Mouse (Mus musculus) urinary bladder, postnatal 4 days (tissue): ENCODE measurements at regions not wholly inside any gene's neighbourhood (a gene's known extent, or its start where the extent isn't known, plus 50 kb on each side); places are given as distances from the start of the nearest gene placed in this dataset.

Experiments
- DNase-seq, 2 experiments: peaks; one replicate each; pipeline ENCODE4 v3.0.0; 2021 to 2022; ENCODE audit warnings: low spot score in 2 of 2

DNA sequence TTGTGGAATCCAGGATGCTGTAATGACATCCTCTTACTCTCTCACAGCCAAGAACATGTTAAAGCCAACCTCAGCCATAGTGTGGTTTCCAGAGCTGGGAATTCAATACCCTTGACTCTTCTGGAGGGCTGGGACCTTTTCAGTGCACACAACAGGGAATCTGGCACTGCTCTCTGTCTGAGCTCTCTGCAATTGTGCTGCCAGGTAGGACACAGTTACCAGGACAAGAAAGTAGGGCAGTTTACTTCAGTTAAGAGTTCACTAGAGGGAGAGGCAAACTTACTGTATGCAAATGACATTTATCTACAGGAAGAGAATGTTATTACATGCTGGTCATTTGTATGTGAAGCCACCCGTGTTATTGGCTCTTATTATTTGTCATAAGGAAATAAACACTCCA, 197.6 kb downstream of the Arl4a start:
- DNase-seq: no peak

DNA sequence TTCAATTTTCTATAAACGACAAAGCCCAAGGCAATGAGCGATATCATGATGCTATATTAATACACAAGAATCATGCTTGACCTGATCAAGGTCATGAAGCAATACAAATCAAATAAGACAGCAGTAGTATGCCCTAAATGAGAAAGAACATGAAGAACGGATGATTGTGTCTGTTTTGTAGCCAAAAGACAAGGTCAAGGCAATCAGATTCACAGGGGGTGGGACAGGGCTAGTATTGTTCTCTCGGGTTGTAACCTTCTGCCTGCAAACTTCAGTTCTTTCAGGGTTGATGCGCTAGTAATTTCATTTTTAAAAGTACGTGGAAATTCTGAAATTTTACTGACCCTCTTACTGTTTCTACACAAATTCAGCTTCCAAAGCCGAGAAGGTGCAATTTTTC, 206.7 kb downstream of the Arl4a start:
- no peak for DNase-seq

DNA sequence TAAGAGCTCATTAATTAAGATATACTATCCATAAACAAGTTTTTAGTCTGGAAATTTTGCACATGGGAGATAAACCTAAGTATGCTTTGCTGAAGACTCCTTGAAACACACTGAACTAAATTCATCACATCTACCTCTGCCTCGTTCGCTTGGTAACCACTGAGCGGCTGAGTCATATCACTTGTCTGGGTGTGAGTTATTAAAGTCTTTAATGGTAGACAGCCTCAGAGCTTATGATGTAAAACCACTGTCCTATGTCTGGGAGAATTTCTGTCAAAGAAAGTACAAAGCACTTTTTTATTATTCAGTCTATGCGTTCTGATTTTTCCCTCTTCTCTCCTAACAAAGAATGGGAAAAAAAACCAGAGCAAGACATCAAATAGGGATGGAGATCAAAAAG, 207.3 kb downstream of the Arl4a start:
- no peak for DNase-seq

DNA sequence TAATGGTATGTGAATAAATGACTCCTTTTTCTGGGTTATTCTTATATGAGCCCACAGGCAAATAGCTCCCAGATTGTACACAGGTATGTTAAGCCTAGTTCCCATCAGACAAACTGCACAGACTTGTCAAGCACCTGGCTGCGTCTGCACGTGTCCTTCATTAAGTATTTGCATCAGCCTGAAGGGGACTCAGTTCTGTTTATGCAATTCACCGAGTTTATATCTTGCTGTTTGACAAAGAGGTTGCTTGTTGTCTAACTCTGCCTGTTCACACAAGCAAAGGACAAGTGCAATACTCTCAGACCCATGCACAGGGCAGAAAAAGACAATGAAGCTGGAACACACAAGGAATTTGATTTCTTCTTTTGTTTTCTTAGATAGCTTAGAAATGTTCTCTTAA, 215.2 kb downstream of the Arl4a start:
- no peak for DNase-seq

DNA sequence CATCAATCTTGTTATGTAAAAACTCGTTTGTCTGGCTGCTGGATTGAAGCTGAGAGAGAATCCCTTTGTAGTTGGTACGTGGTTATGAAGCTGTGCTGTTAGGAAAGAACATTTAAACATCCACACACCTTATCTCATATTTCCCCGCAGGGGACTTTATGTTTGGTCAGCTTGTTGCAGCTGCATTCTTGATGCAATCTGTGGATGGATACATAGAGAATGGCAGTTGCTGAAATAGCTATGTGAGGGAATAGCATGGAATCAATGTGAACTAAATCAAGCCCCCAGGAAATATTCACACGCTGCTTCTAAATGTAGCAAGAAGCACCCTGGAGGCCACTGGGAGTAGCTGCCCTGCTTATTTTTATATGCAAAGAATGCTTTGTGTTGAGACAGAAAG, 236.3 kb downstream of the Arl4a start:
- DNase-seq: no peak

DNA sequence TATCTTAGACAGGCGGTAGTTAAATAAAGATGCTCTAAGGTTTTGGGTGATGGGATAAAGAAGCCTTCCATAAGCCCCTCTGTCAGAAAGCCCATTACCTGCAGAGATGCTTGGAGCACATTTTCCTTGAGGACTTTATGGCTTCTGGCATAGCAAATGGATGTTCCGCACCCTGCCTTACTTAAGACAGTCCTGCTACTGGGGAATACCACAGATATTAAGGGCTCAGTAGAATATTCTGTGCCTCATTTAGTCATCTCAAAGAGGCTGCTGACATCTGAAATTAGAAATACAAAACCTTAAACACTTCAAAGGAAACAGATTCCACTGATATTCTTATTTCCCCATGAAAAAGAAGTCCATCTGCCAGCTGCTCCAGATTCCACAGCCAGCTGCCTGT, 240.0 kb downstream of the Arl4a start:
- DNase-seq: no peak

DNA sequence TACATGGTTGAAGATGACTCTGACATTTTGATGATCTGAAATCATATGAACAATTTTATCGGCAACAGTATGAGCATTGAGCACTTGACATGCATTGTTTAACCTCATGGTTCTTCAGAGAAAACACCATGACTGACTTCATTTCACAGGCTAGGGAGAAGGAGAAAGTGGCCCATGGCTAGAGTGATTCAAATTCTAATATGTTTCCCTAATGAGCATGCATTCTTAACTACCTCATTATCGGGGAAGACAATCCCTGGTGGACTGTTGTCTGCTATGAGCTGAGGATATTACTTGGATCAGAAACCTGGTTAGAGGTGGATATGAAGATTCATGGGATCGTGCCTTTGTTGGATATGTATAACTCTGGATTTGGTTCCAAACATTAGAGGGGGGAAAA, 240.9 kb downstream of the Arl4a start:
- DNase-seq: no peak

DNA sequence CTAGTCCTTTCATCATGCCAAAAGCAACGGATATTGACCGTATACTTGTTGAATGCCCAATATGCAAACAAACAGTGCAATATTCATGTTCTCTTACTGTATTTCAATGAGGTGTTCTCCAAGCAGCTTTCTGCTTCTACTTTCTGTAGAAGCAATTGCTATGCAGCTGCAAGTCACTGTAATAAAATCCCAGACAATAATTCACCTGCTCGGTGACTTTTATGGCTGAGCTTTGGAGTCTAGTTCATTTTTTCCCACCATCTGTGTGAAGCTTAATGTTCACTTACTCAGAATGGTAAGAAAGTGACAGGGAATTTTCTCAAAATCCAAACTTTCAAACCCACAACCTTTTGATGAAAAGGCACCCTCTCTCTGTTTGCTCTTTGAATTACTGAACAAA, 252.8 kb downstream of the Arl4a start:
- DNase-seq: no peak

DNA sequence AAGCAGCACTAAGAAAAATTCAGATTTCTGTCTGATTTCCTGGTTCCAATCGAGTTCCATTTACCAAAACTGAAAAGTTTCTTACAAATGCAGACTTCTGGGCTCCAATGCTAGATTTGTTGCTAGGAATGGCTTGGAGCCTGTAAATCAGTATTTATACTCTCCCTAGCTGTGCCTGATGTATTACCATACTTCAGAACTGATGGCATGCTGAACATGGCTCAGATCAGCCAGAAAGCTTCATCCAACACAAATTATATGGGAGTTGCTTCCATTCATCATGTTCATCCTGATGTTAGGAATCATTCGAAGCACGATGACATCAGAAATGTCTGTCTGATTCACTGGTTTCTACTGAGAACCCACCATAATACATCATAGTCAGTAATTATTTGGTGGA, 253.3 kb downstream of the Arl4a start:
- no peak for DNase-seq

DNA sequence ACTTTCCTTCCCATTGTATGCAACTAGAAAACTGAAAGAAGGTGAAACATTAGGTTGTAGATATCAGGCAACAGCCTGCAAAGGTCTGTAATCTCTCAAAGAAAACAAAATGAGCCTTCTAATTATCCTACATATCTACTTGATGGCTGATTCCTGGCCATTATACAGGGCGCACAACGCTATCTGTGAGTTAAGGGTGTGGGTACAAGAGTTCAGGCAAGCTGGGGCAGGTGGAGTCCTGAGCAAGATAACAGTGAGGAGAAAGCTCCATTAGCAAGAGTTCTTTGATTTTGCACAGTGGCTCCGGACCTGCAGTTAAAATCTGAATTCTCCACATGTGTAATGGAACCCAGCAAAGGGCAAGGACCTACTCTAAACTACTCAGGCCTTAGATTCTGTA, 261.7 kb downstream of the Arl4a start:
- DNase-seq: no peak

DNA sequence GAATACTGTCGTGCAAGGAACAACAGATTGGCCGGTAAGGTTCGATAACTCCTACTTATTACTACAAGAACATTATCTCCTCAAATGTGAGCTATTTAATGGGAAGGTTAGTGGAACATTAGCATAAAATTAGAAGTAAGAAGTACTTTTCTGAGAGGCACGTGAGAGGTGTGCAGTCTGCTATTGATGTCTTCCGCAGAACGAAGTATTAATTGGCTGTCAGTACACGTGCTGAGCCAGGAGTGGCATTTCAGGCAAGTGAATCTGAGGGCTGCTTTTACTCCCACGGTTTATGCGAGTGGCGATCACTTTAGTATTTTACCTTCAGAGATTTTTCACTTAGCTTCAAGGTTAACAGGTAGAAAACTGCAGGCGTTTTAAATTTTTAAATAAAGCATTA, 270.8 kb downstream of the Arl4a start:
- DNase-seq: no peak

DNA sequence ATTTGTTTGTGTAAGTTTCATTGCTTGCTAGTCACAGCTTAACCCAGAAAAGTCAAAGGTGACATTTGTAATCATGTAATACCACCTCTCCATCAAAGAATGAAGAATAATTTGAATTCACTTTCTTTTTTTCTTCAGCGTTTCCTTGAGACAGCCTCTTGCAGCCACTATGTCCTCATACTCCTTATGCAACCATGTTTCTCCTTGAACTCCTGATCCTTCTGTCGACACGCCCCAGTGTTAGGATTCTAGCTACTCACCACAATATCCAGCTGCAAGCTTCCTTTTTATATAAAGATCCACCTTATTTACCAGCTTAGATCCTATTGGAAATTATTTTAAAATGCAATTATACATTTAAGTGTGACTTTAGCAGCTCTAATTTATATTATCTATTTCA, 274.3 kb downstream of the Arl4a start:
- no peak for DNase-seq

DNA sequence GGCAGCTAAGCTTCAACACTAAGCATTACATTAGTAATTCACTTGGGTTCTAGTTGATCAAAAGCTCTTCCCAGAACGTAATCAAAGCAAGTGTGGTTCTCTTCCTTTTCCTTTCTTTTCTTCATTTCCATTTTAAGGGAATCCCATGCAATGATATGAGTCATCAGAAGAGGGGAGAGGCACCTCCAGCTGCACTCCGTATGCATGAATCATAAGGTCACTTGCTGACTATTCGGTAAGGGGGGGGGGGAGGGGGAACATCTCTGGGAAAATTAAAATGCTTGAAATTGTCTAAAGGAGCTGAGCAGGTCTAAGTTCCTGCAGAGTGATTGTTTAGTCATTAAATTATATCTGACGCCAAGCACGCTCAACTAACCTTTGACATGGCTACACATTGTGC, 275.9 kb downstream of the Arl4a start:
- DNase-seq: no peak

DNA sequence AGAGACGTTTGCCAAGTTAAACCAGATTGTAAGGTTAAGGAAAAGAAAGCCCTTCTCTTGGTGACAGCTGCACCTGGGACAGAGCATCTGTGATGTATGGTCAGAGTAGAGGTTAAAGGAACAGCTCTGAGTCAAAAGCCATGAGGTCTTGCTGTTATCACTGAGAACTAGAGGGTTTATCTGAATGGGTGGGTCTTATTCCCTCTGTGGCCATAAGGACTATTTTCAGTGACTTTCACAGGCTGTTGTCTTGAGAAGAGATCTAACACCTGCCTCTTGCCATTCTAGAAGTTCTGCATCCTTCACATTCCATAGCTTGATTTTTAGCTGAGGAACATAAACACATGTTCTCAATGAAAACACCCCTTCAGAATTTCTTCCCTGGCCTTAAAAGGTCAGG, 276.5 kb downstream of the Arl4a start:
- DNase-seq: no peak

DNA sequence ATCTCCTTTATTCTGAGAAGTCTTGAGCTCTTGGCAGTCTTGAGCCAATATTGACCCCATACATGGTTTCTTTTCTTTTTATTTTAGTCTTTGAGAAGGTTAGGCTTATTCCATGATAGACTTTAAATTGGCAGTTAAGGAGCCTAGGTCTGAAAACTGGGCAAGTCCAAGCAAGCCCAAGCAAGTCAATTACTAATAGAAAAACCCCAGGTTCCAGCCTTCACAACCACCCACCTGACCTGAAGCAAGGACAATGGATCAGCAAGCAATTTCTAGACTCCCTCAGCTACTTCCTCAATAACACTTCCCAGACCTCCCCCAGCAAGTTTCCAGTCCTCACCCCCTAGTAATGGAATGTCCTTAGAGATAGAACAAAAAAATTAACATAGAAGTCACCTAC, 279.9 kb downstream of the Arl4a start:
- DNase-seq: no peak

DNA sequence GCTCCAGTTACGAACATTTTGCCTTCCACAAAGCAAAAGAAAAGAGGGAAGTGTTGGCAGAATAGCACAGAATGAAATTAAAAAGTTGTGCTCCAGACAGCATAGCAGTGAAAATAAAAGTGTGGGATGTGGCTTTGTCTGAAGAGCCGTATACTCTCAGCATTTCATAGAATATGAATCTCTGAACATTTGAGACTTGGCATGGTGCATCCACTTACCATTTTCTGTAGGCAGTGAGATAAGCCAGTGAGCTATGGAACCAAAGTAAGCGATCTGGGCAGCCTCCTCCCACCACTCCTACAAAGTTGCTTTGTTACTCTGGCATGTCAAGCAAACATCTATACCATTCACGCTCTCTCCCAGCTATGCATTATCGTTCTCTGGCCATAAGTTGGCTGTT, 286.0 kb downstream of the Arl4a start:
- no peak for DNase-seq

DNA sequence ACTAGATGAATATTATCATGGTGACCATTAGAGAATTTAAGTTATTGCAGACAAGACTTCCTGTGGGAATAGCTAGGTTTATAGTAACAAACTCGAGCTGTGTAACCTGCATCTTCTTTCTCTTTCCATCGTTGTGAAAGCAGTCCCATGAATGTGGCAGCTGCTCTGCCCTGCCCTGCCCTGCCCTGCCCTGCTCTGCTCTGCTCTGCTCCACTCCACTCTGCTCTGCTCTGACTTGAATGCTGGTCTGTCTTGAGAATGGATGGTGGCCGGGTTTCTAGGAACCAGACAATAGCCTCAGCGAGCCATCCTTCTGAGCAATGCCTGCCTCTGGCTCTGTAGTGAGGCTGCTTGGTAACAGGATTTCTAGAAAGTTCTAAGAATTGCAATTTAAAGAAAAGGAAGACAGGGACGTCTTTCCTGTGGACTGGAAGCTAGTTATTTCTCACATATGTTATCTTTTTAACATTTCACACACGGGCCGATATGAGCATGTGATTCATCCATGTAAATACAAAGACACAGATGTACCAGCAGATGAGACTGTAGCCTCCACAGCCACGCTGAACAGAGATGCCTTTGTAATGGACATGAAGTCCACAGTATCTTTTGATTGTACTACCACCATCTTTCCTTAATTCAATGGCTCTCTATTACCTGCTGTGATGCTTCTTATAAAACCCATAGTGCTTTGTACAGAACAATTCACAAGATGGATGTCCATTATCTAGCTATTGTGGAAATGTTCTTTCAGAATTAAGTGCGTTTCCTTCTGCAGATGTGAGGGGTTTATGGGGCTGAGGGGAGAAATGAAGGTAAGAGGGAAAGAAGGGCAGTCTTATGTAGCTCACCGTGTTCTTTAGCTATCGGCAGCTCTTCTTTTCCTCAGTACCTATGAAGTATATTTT, 295.4 kb downstream of the Arl4a start:
- DNase-seq: no peak

DNA sequence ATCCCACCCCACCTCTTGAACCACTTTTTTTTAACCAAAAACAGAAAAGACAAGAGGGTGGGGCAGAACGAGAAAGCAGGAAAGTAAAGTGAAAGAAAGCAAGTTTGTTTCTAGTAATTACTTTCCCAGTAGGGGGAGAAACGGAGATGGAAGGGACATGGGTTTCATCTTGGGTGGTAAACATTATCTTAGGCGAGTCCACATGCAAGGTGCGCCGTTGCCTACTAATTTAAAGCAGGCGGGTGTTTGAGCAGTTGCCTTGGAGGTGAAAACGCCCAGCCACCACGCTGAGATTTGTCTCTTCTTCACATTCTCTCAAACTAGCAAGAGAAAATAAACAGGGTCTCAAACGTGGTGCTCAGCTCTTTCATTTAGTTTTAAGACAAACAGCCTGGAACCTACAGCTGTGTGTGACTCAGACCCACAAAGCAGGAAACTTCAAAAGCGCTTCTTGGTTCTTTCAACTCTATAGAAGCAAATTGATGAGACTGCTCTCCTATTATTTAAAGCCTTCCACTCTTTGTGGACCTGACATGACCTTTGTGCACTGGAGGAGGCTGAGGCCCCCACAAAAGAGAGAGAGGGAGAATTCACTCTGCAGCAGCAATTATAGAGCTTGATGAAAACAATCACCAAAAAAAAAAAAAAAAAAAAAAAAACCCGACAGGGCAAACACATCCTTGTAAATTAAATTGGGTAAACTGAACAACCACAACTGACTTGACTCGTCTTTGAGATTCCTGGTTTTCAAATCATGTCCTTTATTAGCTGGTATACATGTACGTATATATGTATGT, 296.6 kb downstream of the Arl4a start:
- no peak for DNase-seq

DNA sequence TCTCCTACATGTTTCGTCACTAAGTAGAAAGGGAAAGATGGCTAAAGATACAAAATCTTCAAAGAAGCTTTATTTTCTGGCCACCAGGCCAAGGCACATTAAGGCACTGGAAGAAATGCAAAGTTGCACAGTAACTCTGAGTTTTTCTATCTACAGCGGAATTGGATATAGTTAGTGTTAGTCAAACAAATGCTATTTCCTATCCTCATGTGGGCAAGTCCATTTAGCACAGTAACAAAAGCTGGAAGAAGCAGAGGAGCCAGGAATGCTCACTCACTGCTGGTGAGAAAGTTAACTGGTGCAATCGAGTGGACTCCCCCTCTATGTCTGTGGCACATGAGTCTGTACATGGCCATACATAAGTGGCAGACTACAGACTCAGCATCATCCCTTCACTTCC, 300.9 kb downstream of the Arl4a start:
- no peak for DNase-seq

DNA sequence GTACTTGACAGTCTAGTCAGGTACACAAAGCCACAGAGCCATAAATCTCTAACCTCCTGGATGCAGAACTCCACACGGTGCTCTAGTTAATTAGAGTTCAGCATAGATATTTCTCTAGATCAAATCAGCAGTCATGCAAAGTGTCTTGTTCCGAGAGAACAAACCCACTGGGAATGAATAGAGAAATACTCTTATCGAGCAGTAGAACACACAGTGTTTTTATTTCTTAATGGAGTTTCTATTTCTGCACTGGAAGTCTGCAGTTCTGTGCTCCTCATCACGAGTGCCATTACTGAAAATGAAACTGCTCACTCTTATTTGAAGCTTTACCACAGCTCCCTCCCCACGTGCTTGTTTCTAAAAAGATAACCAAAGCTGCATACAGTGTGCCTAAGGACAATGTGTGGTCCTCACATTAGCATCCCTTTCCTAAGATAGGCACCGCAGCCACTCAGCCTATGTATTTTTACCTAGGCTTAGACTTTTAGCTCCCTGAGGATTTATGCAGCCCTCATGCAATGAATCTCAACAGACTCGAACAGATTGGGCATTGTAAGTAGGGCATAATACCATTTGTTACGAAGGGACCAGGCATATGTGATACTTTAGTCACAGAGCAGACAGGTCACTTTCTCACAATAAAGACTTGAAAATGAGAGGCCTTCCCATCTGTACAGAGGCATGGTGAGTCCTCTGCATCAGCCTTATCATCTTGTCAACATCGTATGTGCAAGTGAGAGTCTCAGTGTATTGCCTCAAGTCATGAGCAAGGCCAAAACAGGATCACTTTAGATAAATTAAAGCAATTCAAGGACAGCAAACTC, 301.5 kb downstream of the Arl4a start:
- no peak for DNase-seq

DNA sequence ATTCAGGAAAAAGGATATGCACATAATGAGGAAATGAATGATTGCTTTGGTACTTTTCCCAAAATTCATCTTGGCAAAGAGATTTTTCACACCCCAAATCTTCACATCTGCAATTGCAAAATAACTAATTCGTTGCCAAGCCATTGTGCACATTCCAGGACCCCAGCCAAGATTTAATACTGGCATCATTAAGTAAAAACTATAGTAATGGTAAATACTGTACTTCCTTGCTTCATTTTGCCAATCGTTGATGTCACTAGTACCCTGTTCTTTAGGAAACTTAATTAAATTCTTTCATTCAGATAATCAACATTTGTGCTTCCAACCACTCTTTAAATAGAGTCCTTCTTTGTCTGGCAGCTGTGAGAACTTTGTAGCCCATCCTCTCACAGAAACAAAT, 303.6 kb downstream of the Arl4a start:
- DNase-seq: no peak

DNA sequence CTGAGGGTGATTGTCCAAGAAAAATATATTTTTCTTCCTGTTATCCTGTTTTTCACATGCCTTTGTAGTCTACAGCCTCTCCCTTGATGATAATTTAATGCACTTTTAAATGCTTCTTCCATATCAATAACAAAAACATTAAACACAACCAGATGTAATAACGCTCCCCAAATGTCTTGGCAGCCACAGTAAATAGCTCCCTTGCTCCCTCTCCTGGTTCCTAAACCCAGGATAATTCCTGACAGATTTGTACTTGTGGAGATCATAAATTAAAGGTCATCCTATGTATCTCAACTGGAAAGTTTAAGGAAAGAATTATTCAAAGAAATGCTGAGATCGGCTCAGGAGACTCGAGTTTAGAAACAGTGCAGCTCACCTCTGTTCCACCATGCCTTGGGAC, 306.6 kb downstream of the Arl4a start:
- DNase-seq: no peak
